Mouse (Mus musculus): ENCODE results near the gene Gcnt7.

Gcnt7 gene

GRCm38 (mm10) chr2:172448329-172448728 is 10.1 kb downstream of the Gcnt7 start:
- TF ChIP-seq NANOG (IDR thresholded peaks at IDR 0.05; ENCODE audit: borderline replicate concordance, low read length): no peak
- H3K4me3 ChIP-seq (replicated peaks; ENCODE audit: low read length): no peak overlapping the region
- peaks cover 93% of the 10 kb centered on the region for H3K36me3 ChIP-seq (ENCODE audit: insufficient read depth, low read length)
- peaks cover 16% of the 10 kb centered on the region for H3K4me1 ChIP-seq (replicated peaks; ENCODE audit: low read depth, low read length)
- no peaks in the 10 kb centered on the region for H3K9me3 ChIP-seq (ENCODE audit: low read length)
- no peaks in the 10 kb centered on the region for H3K27me3 ChIP-seq (ENCODE audit: insufficient read depth, low read length)

- peak; percentile 30 for TF ChIP-seq CTCF (conservative IDR thresholded peaks at IDR 0.05; ENCODE audit: low read length)
- TF ChIP-seq POU5F1 (IDR thresholded peaks at IDR 0.05; ENCODE audit: borderline replicate concordance, low read length): no peak
- no peak for TF ChIP-seq NANOG (IDR thresholded peaks at IDR 0.05; ENCODE audit: borderline replicate concordance, low read length)
- no peak overlapping the region for H3K4me3 ChIP-seq (replicated peaks; ENCODE audit: low read length)
- H3K36me3 ChIP-seq (ENCODE audit: insufficient read depth, low read length): peaks cover 83% of the 10 kb centered on the region
Observed at GRCm38 (mm10) chr2:172447317-172447716, 11.1 kb downstream of the Gcnt7 start.

GRCm38 (mm10) chr2:172445617-172446016 is 12.8 kb downstream of the Gcnt7 start:
- H3K36me3 ChIP-seq (ENCODE audit: insufficient read depth, low read length): peaks cover 66% of the 10 kb centered on the region
- H3K4me1 ChIP-seq (replicated peaks; ENCODE audit: low read depth, low read length): peaks cover 27% of the 10 kb centered on the region
- no peak overlapping the region for H3K4me3 ChIP-seq (replicated peaks; ENCODE audit: low read length)
- H3K9me3 ChIP-seq (ENCODE audit: low read length): no peaks in the 10 kb centered on the region
- no peaks in the 10 kb centered on the region for H3K27me3 ChIP-seq (ENCODE audit: insufficient read depth, low read length)
- no peak for TF ChIP-seq NANOG (IDR thresholded peaks at IDR 0.05; ENCODE audit: borderline replicate concordance, low read length)
- TF ChIP-seq POU5F1 (IDR thresholded peaks at IDR 0.05; ENCODE audit: borderline replicate concordance, low read length): no peak
- no peak for TF ChIP-seq CTCF (conservative IDR thresholded peaks at IDR 0.05; ENCODE audit: low read length)

More at GRCm38 (mm10) chr2:172447317-172447716, 11.1 kb downstream of the Gcnt7 start:
- Histone ChIP-seq H3K9me3 (ENCODE audit: low read length) (no peaks in the 10 kb centered on the region), H3K27me3 (ENCODE audit: insufficient read depth, low read length) (no peaks in the 10 kb centered on the region), H3K4me1 (replicated peaks; ENCODE audit: low read depth, low read length) (peaks cover 17% of the 10 kb centered on the region)

- Histone ChIP-seq H3K4me1 (replicated peaks; ENCODE audit: low read depth, low read length) (peaks cover 27% of the 10 kb centered on the region), H3K9me3 (ENCODE audit: low read length) (no peaks in the 10 kb centered on the region), H3K36me3 (ENCODE audit: insufficient read depth, low read length) (peaks cover 22% of the 10 kb centered on the region), H3K27me3 (ENCODE audit: insufficient read depth, low read length) (no peaks in the 10 kb centered on the region), H3K4me3 (replicated peaks; ENCODE audit: low read length) (peak overlapping the region; percentile 92)
- TF ChIP-seq POU5F1 (IDR thresholded peaks at IDR 0.05; ENCODE audit: borderline replicate concordance, low read length) (no peak), CTCF (conservative IDR thresholded peaks at IDR 0.05; ENCODE audit: low read length) (no peak), NANOG (IDR thresholded peaks at IDR 0.05; ENCODE audit: borderline replicate concordance, low read length) (no peak)
Observed at GRCm38 (mm10) chr2:172441176-172441575, 17.2 kb downstream of the Gcnt7 start.

- Histone ChIP-seq H3K36me3 (ENCODE audit: insufficient read depth, low read length) (peaks cover 16% of the 10 kb centered on the region), H3K27me3 (ENCODE audit: insufficient read depth, low read length) (no peaks in the 10 kb centered on the region), H3K4me3 (replicated peaks; ENCODE audit: low read length) (peak overlapping the region; percentile 92), H3K9me3 (ENCODE audit: low read length) (no peaks in the 10 kb centered on the region), H3K4me1 (replicated peaks; ENCODE audit: low read depth, low read length) (peaks cover 27% of the 10 kb centered on the region)
- TF ChIP-seq NANOG (IDR thresholded peaks at IDR 0.05; ENCODE audit: borderline replicate concordance, low read length) (no peak), CTCF (conservative IDR thresholded peaks at IDR 0.05; ENCODE audit: low read length) (no peak), POU5F1 (IDR thresholded peaks at IDR 0.05; ENCODE audit: borderline replicate concordance, low read length) (no peak)
Observed at GRCm38 (mm10) chr2:172440640-172441005, 17.8 kb downstream of the Gcnt7 start.

- Histone ChIP-seq H3K9me3 (ENCODE audit: low read length) (no peaks in the 10 kb centered on the region), H3K27me3 (ENCODE audit: insufficient read depth, low read length) (no peaks in the 10 kb centered on the region), H3K4me1 (replicated peaks; ENCODE audit: low read depth, low read length) (peaks cover 27% of the 10 kb centered on the region), H3K4me3 (replicated peaks; ENCODE audit: low read length) (peak within 1 kb of the TSS; percentile 92), H3K36me3 (ENCODE audit: insufficient read depth, low read length) (peaks cover 12% of the 10 kb centered on the region)
- TF ChIP-seq POU5F1 (IDR thresholded peaks at IDR 0.05; ENCODE audit: borderline replicate concordance, low read length) (no peak), NANOG (IDR thresholded peaks at IDR 0.05; ENCODE audit: borderline replicate concordance, low read length) (no peak), CTCF (conservative IDR thresholded peaks at IDR 0.05; ENCODE audit: low read length) (no peak)
Observed at GRCm38 (mm10) chr2:172439843-172440639, 18.4 kb downstream of the Gcnt7 start, which contains the start of gene Rtf2. Rtf2 (plus strand) TSS chr2:172440556.

- Histone ChIP-seq H3K36me3 (ENCODE audit: insufficient read depth, low read length) (peaks cover 3% of the 10 kb centered on the region; the same call in 1 of the 2 replicates), H3K4me3 (replicated peaks; ENCODE audit: low read length) (no peak overlapping the region)
- TF ChIP-seq CTCF (conservative IDR thresholded peaks at IDR 0.05; ENCODE audit: low read length): no peak
- no peak for TF ChIP-seq POU5F1 (IDR thresholded peaks at IDR 0.05; ENCODE audit: borderline replicate concordance, low read length)
- no peak for TF ChIP-seq NANOG (IDR thresholded peaks at IDR 0.05; ENCODE audit: borderline replicate concordance, low read length)
Observed at GRCm38 (mm10) chr2:172437371-172437952, 20.9 kb downstream of the Gcnt7 start.

GRCm38 (mm10) chr2:172433746-172434145 is 24.6 kb downstream of the Gcnt7 start:
- Histone ChIP-seq H3K27me3 (ENCODE audit: insufficient read depth, low read length) (no peaks in the 10 kb centered on the region), H3K36me3 (ENCODE audit: insufficient read depth, low read length) (peaks cover 27% of the 10 kb centered on the region; the same call in 1 of the 2 replicates), H3K4me3 (replicated peaks; ENCODE audit: low read length) (no peak overlapping the region), H3K9me3 (ENCODE audit: low read length) (no peaks in the 10 kb centered on the region), H3K4me1 (replicated peaks; ENCODE audit: low read depth, low read length) (peaks cover 6% of the 10 kb centered on the region)
- TF ChIP-seq POU5F1 (IDR thresholded peaks at IDR 0.05; ENCODE audit: borderline replicate concordance, low read length): no peak
- no peak for TF ChIP-seq CTCF (conservative IDR thresholded peaks at IDR 0.05; ENCODE audit: low read length)
- TF ChIP-seq NANOG (IDR thresholded peaks at IDR 0.05; ENCODE audit: borderline replicate concordance, low read length): no peak

More at GRCm38 (mm10) chr2:172437371-172437952, 20.9 kb downstream of the Gcnt7 start:
- no peaks in the 10 kb centered on the region for H3K9me3 ChIP-seq (ENCODE audit: low read length)
- peaks cover 26% of the 10 kb centered on the region for H3K4me1 ChIP-seq (replicated peaks; ENCODE audit: low read depth, low read length)
- no peaks in the 10 kb centered on the region for H3K27me3 ChIP-seq (ENCODE audit: insufficient read depth, low read length)
